Mouse (Mus musculus) CH12.LX (cell line): ENCODE data around the gene Ophn1. TPM values are rescaled to one million over a fixed set of nuclear protein-coding genes. Genes with fewer than 3 reads are reported as not detected.

Source experiments
- DNase-seq: peaks from one replicate; pipeline ENCODE4 v3.0.0-alpha.2; 2013; ENCODE audit errors: extremely low read depth
- H3K27ac ChIP-seq: 2 replicates; pipeline ENCODE4 v1.5.1; 2012; ENCODE audit warnings: low read depth, mild to moderate bottlenecking, control low read depth, moderate library complexity; ENCODE audit not compliant: insufficient read depth
- H3K27me3 ChIP-seq: replicated peaks from 2 replicates; pipeline ENCODE3; 2012; ENCODE audit warnings: inconsistent platforms
- H3K36me3 ChIP-seq, 2 experiments: replicated peaks in 1 of 2; 2 replicates each; pipeline versions ENCODE3 to v1.6.1; 2012; ENCODE audit warnings: inconsistent platforms in 1 of 2, low read length in 1 of 2, mild to moderate bottlenecking in 1 of 2, mixed read lengths in 1 of 2, moderate library complexity in 1 of 2; ENCODE audit not compliant: control insufficient read depth in 1 of 2, insufficient read depth in 1 of 2
- H3K4me1 ChIP-seq, 2 experiments: 2 replicates each; pipeline ENCODE4 v1.6.1; 2012; ENCODE audit warnings: inconsistent platforms in 1 of 2, moderate library complexity in 1 of 2; ENCODE audit not compliant: insufficient read depth in 2 of 2, control insufficient read depth in 1 of 2
- H3K4me2 ChIP-seq: 2 replicates; pipeline ENCODE4 v1.6.1; 2012; ENCODE audit warnings: low read depth, mild to moderate bottlenecking, control low read depth; ENCODE audit not compliant: poor library complexity, insufficient read depth, severe bottlenecking
- H3K4me3 ChIP-seq, 3 experiments: fragments of 150-350 bp in 1 of 3; sonication (generic) in 1 of 3; replicated peaks in 1 of 3; 2 replicates each; pipeline versions ENCODE3 to v1.5.1; 2011 to 2012; ENCODE audit warnings: low read depth in 2 of 3, low read length in 2 of 3, mild to moderate bottlenecking in 2 of 3, moderate library complexity in 2 of 3, control low read depth in 1 of 3, improper control_type of control experiment in 1 of 3, inconsistent platforms in 1 of 3, mixed read lengths in 1 of 3; ENCODE audit not compliant: poor library complexity in 1 of 3
- H3K79me2 ChIP-seq: replicated peaks from 2 replicates; pipeline ENCODE4 v1.6.1; 2012; ENCODE audit warnings: mild to moderate bottlenecking, moderate library complexity; ENCODE audit not compliant: control insufficient read depth, poor library complexity, insufficient read depth, severe bottlenecking; ENCODE audit errors: extremely low read depth
- H3K9ac ChIP-seq: 2 replicates; pipeline ENCODE4 v1.6.1; 2012; ENCODE audit warnings: low read depth, mild to moderate bottlenecking, control low read depth, moderate library complexity; ENCODE audit not compliant: insufficient read depth
- H3K9me3 ChIP-seq: replicated peaks from 2 replicates; pipeline ENCODE3; 2012; ENCODE audit warnings: low read length, inconsistent platforms, mixed read lengths
- CHD1 ChIP-seq: IDR thresholded peaks from 2 replicates; pipeline ENCODE4 v1.6.1; 2012; ENCODE audit warnings: low read depth, low read length, improper control_type of control experiment, inconsistent platforms
- CHD2 ChIP-seq: IDR thresholded peaks from 2 replicates; pipeline ENCODE4 v1.6.1; 2011; ENCODE audit warnings: low read length, improper control_type of control experiment
- CTCF ChIP-seq, 2 experiments: IDR thresholded peaks in 1 of 2; conservative IDR thresholded peaks in 1 of 2; 2 replicates each; pipeline ENCODE4 v1.5.1; 2011 to 2012; ENCODE audit warnings: low read depth in 2 of 2, low read length in 2 of 2, improper control_type of control experiment in 1 of 2, inconsistent platforms in 1 of 2, mild to moderate bottlenecking in 1 of 2, moderate library complexity in 1 of 2
- E2F4 ChIP-seq: IDR thresholded peaks from 2 replicates; pipeline ENCODE4 v1.6.1; 2011; ENCODE audit warnings: low read depth, low read length, improper control_type of control experiment; ENCODE audit not compliant: insufficient replicate concordance
- ELF1 ChIP-seq: IDR thresholded peaks from 2 replicates; pipeline ENCODE4 v1.6.1; 2014; ENCODE audit warnings: low read depth, mild to moderate bottlenecking, inconsistent platforms, low read length, improper control_type of control experiment
- EP300 ChIP-seq: IDR thresholded peaks from 2 replicates; pipeline ENCODE4 v1.6.1; 2011; ENCODE audit warnings: low read length, improper control_type of control experiment
- ETS1 ChIP-seq: conservative IDR thresholded peaks from 2 replicates; pipeline ENCODE4 v1.6.1; 2012; ENCODE audit warnings: low read depth, mild to moderate bottlenecking, inconsistent platforms, low read length, improper control_type of control experiment, moderate library complexity
- GABPA ChIP-seq: IDR thresholded peaks from 2 replicates; pipeline ENCODE4 v1.6.1; 2012; ENCODE audit warnings: low read depth, low read length, improper control_type of control experiment, inconsistent platforms; ENCODE audit not compliant: insufficient replicate concordance
- HCFC1 ChIP-seq: IDR thresholded peaks from 2 replicates; pipeline ENCODE4 v1.6.1; 2012; ENCODE audit warnings: low read depth, mild to moderate bottlenecking, inconsistent platforms, low read length, improper control_type of control experiment
- JUN ChIP-seq: IDR thresholded peaks from 2 replicates; pipeline ENCODE4 v1.6.1; 2011; ENCODE audit warnings: low read depth, mild to moderate bottlenecking, low read length, improper control_type of control experiment, moderate library complexity; ENCODE audit not compliant: insufficient read depth
- JUND ChIP-seq: conservative IDR thresholded peaks from 2 replicates; pipeline ENCODE4 v1.6.1; 2011; ENCODE audit warnings: low read depth, low read length, improper control_type of control experiment
- MAZ ChIP-seq: IDR thresholded peaks from 2 replicates; pipeline ENCODE4 v1.6.1; 2012; ENCODE audit warnings: low read depth, mild to moderate bottlenecking, inconsistent platforms, low read length, improper control_type of control experiment, moderate library complexity
- MYC ChIP-seq: IDR thresholded peaks from 2 replicates; pipeline ENCODE4 v1.6.1; 2011; ENCODE audit warnings: low read depth, mild to moderate bottlenecking, improper control_type of control experiment, low read length
- NELFE ChIP-seq: IDR thresholded peaks from 2 replicates; pipeline ENCODE4 v1.6.1; 2011; ENCODE audit warnings: low read depth, low read length, improper control_type of control experiment
- NRF1 ChIP-seq: IDR thresholded peaks from 2 replicates; pipeline ENCODE4 v1.6.1; 2014; ENCODE audit warnings: low read depth, mild to moderate bottlenecking, inconsistent platforms, low read length, improper control_type of control experiment, moderate library complexity
- POLR2A ChIP-seq: IDR thresholded peaks from 2 replicates; pipeline ENCODE4 v1.6.1; 2011; ENCODE audit warnings: low read depth, mild to moderate bottlenecking, improper control_type of control experiment, low read length
- RAD21 ChIP-seq: IDR thresholded peaks from 2 replicates; pipeline ENCODE4 v1.6.1; 2011; ENCODE audit warnings: low read depth, mild to moderate bottlenecking, low read length, improper control_type of control experiment, moderate library complexity
- RCOR1 ChIP-seq: conservative IDR thresholded peaks from 2 replicates; pipeline ENCODE4 v1.6.1; 2012; ENCODE audit warnings: low read depth, mild to moderate bottlenecking, inconsistent platforms, low read length, improper control_type of control experiment
- TCF12 ChIP-seq: IDR thresholded peaks from 2 replicates; pipeline ENCODE4 v1.6.1; 2014; ENCODE audit warnings: low read depth, mild to moderate bottlenecking, inconsistent platforms, low read length, improper control_type of control experiment
- USF2 ChIP-seq: conservative IDR thresholded peaks from 2 replicates; pipeline ENCODE4 v1.6.1; 2011; ENCODE audit warnings: low read depth, low read length, improper control_type of control experiment
- dilution Hi-C: fragments of 300-500 bp; cut with MboI; formaldehyde crosslinking; loops from 2 replicates; pipeline ENCODE4 v1.14.3; 2020; ENCODE audit warnings: low sequenced_read_pairs; ENCODE audit not compliant: extremely low pct_unique_long_range_greater_than_20kb, extremely low pct_ligation_motif_present
- in situ Hi-C: fragments of 300-500 bp; cut with MboI; formaldehyde crosslinking; loops from 3 replicates; pipeline ENCODE4 v1.14.3; 2019; ENCODE audit warnings: low sequenced_read_pairs, low pct_ligation_motif_present, low pct_unique_long_range_greater_than_20kb, mixed read lengths
- polyA plus RNA-seq: library from polyadenylated mRNA; unstranded; fragments of >175 nt; gene quantifications from 2 replicates; pipeline ENCODE4 v1.2.1, GENCODE M21; 2012; ENCODE audit warnings: low read depth; ENCODE audit not compliant: insufficient read length
- total RNA-seq, 2 experiments: library from RNA; depleted of rRNA; stranded (reverse); fragments of 300-350 nt in 1 of 2; fragments of >200 nt in 1 of 2; gene quantifications; 2 replicates each; pipeline ENCODE4 v1.2.3; 2012 to 2014

Gene Ophn1
- total and polyA plus RNA-seq, 3 experiments, result not detected

GRCm38 (mm10) chrX:98880314-98880713 is 10.5 kb downstream of the Ophn1 start:
- H3K9ac ChIP-seq, result no peak overlapping the region
- H3K9me3 ChIP-seq, result no peaks in the 10 kb centered on the region
- no peak for TF ChIP-seq USF2
- no peak for TF ChIP-seq JUN
- no peak for TF ChIP-seq EP300
- TF ChIP-seq ELF1, result no peak
- dilution Hi-C loops (no loop called here), in situ Hi-C loops (no loop called here)
- H3K4me2 ChIP-seq, result no peak overlapping the region
- H3K36me3 ChIP-seq, result no peaks in the 10 kb centered on the region
- no peak overlapping the region for H3K27ac ChIP-seq
- no peaks in the 10 kb centered on the region for H3K79me2 ChIP-seq
- DNase-seq, result no peak
- H3K27me3 ChIP-seq, result no peaks in the 10 kb centered on the region
- no peaks in the 10 kb centered on the region for H3K4me1 ChIP-seq
- no peak overlapping the region for H3K4me3 ChIP-seq

GRCm38 (mm10) chrX:98875144-98875543 is 15.7 kb downstream of the Ophn1 start:
- no peak overlapping the region for H3K4me3 ChIP-seq
- no peaks in the 10 kb centered on the region for H3K27me3 ChIP-seq
- no peak overlapping the region for H3K27ac ChIP-seq
- DNase-seq, result no peak
- no peak for TF ChIP-seq RAD21
- TF ChIP-seq ELF1, result no peak
- no peak for TF ChIP-seq CHD1
- TF ChIP-seq MAZ, result no peak
- no peak for TF ChIP-seq EP300
- TF ChIP-seq NRF1, result no peak
- TF ChIP-seq GABPA, result no peak
- in situ Hi-C loops (no loop called here), dilution Hi-C loops (no loop called here)
- H3K36me3 ChIP-seq, result no peaks in the 10 kb centered on the region
- H3K4me2 ChIP-seq, result no peak overlapping the region
- H3K9ac ChIP-seq, result no peak overlapping the region
- no peaks in the 10 kb centered on the region for H3K9me3 ChIP-seq
- no peaks in the 10 kb centered on the region for H3K79me2 ChIP-seq
- H3K4me1 ChIP-seq, result 0 out of 4 replicates have a peak, but pooled peaks cover 0 to 3% of the 10 kb centered on the region in 2 experiments

- DNase-seq, result no peak
- dilution Hi-C loops, result no loop called here
- no peaks in the 10 kb centered on the region for H3K36me3 ChIP-seq
- H3K79me2 ChIP-seq, result no peaks in the 10 kb centered on the region
- no peaks in the 10 kb centered on the region for H3K27me3 ChIP-seq
- H3K4me3 ChIP-seq, result no peak overlapping the region
- in situ Hi-C loops, result no loop called here
- TF ChIP-seq USF2 (no peak), ETS1 (no peak), NRF1 (no peak), JUND (no peak), CHD2 (no peak), TCF12 (no peak), MYC (no peak), RCOR1 (no peak), E2F4 (no peak), CTCF (conservative IDR thresholded peaks at IDR 0.05 in 1 of 2, IDR thresholded peaks at IDR 0.05 in 1 of 2; ENCODE audit: low read depth in 2 of 2, low read length in 2 of 2) (no peak), CHD1 (no peak), POLR2A (no peak), HCFC1 (no peak), NELFE (no peak)
- TF ChIP-seq, all 38 proteins: peak for 0
- Histone ChIP-seq H3K9me3 (no peaks in the 10 kb centered on the region), H3K4me1 (peaks cover 0 to 7% of the 10 kb centered on the region in 2 experiments; a peak in 1 of 4 replicates), H3K27ac (no peak overlapping the region), H3K4me2 (no peak overlapping the region), H3K9ac (no peak overlapping the region)
These were observed 16.7 kb downstream of the Ophn1 start for GRCm38 (mm10) chrX:98874086-98874485.
